Mouse (Mus musculus) midbrain, postnatal 0 days (tissue): ENCODE results near the gene Smtn. TPM values are rescaled to one million over a fixed set of nuclear protein-coding genes. Genes with fewer than 3 reads are reported as not detected.
A peak's percentile ranks its signal among the peaks of the same experiment; 100 is the strongest.

ENCODE experiments used
- ATAC-seq: fragments of 200-750 bp; cut with Nextera tagmentation; 2 replicates; pipeline ENCODE4 v1.8.0; 2017; ENCODE audit warnings: moderate number of reproducible peaks, mild to moderate bottlenecking, moderate TSS enrichment, moderate library complexity; ENCODE audit not compliant: low FRiP score
- DNase-seq: peaks from one replicate; pipeline ENCODE4 v3.0.0-alpha.2; 2015; ENCODE audit warnings: low spot score
- H3K27ac ChIP-seq: fragments of 300-500 bp; sonication (generic); 2 replicates; pipeline ENCODE4 v1.5.1; 2014; ENCODE audit warnings: low read depth, mild to moderate bottlenecking, low read length, mixed read lengths
- H3K27me3 ChIP-seq: fragments of 300-500 bp; sonication (generic); 2 replicates; pipeline ENCODE4 v1.6.1; 2014; ENCODE audit warnings: low read length, control low read depth, mixed read lengths; ENCODE audit not compliant: insufficient read depth
- H3K36me3 ChIP-seq: fragments of 300-500 bp; sonication (generic); 2 replicates; pipeline ENCODE4 v1.6.1; 2014; ENCODE audit warnings: low read length, control low read depth, mixed read lengths; ENCODE audit not compliant: insufficient read depth
- H3K4me1 ChIP-seq: fragments of 300-500 bp; sonication (generic); 2 replicates; pipeline ENCODE4 v1.6.1; 2014; ENCODE audit warnings: mild to moderate bottlenecking, control low read depth, antibody characterized with exemption, low read length, mixed read lengths; ENCODE audit not compliant: insufficient read depth
- H3K4me2 ChIP-seq: fragments of 300-500 bp; sonication (generic); 2 replicates; pipeline ENCODE4 v1.6.1; 2014; ENCODE audit warnings: low read depth, mild to moderate bottlenecking, low read length, mixed read lengths; ENCODE audit not compliant: poor library complexity, severe bottlenecking
- H3K4me3 ChIP-seq: fragments of 300-500 bp; sonication (generic); 2 replicates; pipeline ENCODE4 v1.5.1; 2014; ENCODE audit warnings: low read depth, mild to moderate bottlenecking, low read length, moderate library complexity
- H3K9ac ChIP-seq: fragments of 300-500 bp; sonication (generic); replicated peaks from 2 replicates; pipeline ENCODE4 v1.6.1; 2014; ENCODE audit warnings: mild to moderate bottlenecking, low read length, moderate library complexity, mixed read lengths; ENCODE audit not compliant: poor library complexity, severe bottlenecking
- H3K9me3 ChIP-seq: fragments of 300-500 bp; sonication (generic); 2 replicates; pipeline ENCODE4 v1.6.1; 2016; ENCODE audit warnings: low read length, control low read depth
- CTCF ChIP-seq: IDR thresholded peaks from 2 replicates; pipeline ENCODE4 v1.5.1; 2016; ENCODE audit warnings: antibody characterized with exemption, mild to moderate bottlenecking
- WGBS: fragments of 180-500 bp; shearing (Covaris S2); extraction: QIAGEN DNeasy Blood & Tissue Kit; methylation state at CpG from one replicate; pipeline ENCODE4 v1.1.7; 2014; 5-methylcytosine and 5-hydroxymethylcytosine counted together
- polyA plus RNA-seq: library from polyadenylated mRNA; unstranded; fragments of >200 nt; fragmentation: Nextera tagmentation; extraction: Ambion mirVana; gene quantifications from 2 replicates; pipeline ENCODE4 v1.2.1, GENCODE M21; 2015
- total RNA-seq: library from RNA; depleted of rRNA; stranded (reverse); fragments of >200 nt; gene quantifications from 2 replicates; pipeline ENCODE4 v1.2.3, GENCODE M21; 2014

Gene Smtn
- total and polyA plus RNA-seq, 2 experiments from 2014 or later, result 8.1 to 9.9 TPM

- H3K9ac ChIP-seq, result peak overlapping the region; percentile 48
- peaks cover 10% of the 10 kb centered on the region; the same call in 1 of the 2 replicates for H3K4me1 ChIP-seq
- DNase-seq (no peak), ATAC-seq (peak; percentile 33; the same call in 1 of the 2 replicates)
- WGBS, result 2% methylated on average over 50 of the region's 50 CpGs
- no peak overlapping the region for H3K27ac ChIP-seq
- no peaks in the 10 kb centered on the region for H3K9me3 ChIP-seq
- peak overlapping the region; percentile 42 for H3K4me3 ChIP-seq
- TF ChIP-seq CTCF, result no peak; the same call in 1 of the 2 replicates
- no peaks in the 10 kb centered on the region for H3K27me3 ChIP-seq
- no peaks in the 10 kb centered on the region for H3K36me3 ChIP-seq
- peak overlapping the region; percentile 80 for H3K4me2 ChIP-seq
Observed at GRCm38 (mm10) chr11:3516859-3517845, 23.3 kb downstream of the Smtn start.

DNA sequence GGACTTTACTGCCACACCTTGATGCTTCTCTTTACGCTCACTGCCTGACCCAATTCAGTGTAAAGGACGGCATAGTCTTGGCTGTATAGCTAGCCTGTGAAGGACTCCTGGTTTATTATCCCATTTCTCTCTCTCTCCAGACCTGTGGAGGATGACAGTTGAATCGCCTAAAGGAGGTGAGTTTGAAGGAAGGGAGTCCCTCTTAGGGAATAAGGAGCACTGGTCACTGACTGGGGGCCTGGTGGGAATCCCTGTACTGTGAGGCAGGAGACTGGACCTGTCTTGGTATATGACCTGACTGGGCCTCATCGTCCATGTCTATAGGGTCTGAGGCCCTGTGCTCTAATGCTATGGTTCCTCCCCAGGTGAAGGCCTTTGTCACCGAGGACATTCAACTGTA, 24.3 kb downstream of the Smtn start:
- H3K27ac ChIP-seq, result no peak overlapping the region
- H3K9me3 ChIP-seq, result no peaks in the 10 kb centered on the region
- DNase-seq (no peak), ATAC-seq (no peak)
- H3K4me3 ChIP-seq, result no peak overlapping the region
- TF ChIP-seq CTCF, result no peak
- H3K4me2 ChIP-seq, result peak overlapping the region; percentile 80
- WGBS, result 78% methylated on average over 5 of the region's 5 CpGs
- H3K36me3 ChIP-seq, result no peaks in the 10 kb centered on the region
- H3K27me3 ChIP-seq, result no peaks in the 10 kb centered on the region
- H3K4me1 ChIP-seq, result peaks cover 10% of the 10 kb centered on the region; the same call in 1 of the 2 replicates
- H3K9ac ChIP-seq, result peak overlapping the region; percentile 67; the same call in 1 of the 2 replicates

- peak overlapping the region; percentile 80 for H3K4me2 ChIP-seq
- no peaks in the 10 kb centered on the region for H3K27me3 ChIP-seq
- no peak overlapping the region for H3K27ac ChIP-seq
- ATAC-seq (no peak), DNase-seq (no peak)
- peak overlapping the region; percentile 54 for H3K4me3 ChIP-seq
- H3K4me1 ChIP-seq, result peaks cover 10% of the 10 kb centered on the region; the same call in 1 of the 2 replicates
- peak overlapping the region; percentile 67 for H3K9ac ChIP-seq
- no peak for TF ChIP-seq CTCF
- no peaks in the 10 kb centered on the region for H3K9me3 ChIP-seq
- 76% methylated on average over 4 of the region's 4 CpGs for WGBS
- H3K36me3 ChIP-seq, result no peaks in the 10 kb centered on the region
Observed at GRCm38 (mm10) chr11:3515637-3516036, 24.8 kb downstream of the Smtn start.

GRCm38 (mm10) chr11:3515216-3515615, 25.2 kb downstream of the Smtn start:
- 16% methylated on average over 4 of the region's 4 CpGs for WGBS
- H3K4me3 ChIP-seq, result peak overlapping the region; percentile 54
- DNase-seq (no peak), ATAC-seq (peak; percentile 5; the same call in 1 of the 2 replicates)
- no peaks in the 10 kb centered on the region for H3K36me3 ChIP-seq
- peaks cover 10% of the 10 kb centered on the region; the same call in 1 of the 2 replicates for H3K4me1 ChIP-seq
- H3K4me2 ChIP-seq, result peak overlapping the region; percentile 80
- no peaks in the 10 kb centered on the region for H3K9me3 ChIP-seq
- TF ChIP-seq CTCF, result peak; percentile 26; the same call in 1 of the 2 replicates
- H3K27me3 ChIP-seq, result no peaks in the 10 kb centered on the region
- H3K9ac ChIP-seq, result peak overlapping the region; percentile 67
- H3K27ac ChIP-seq, result peak overlapping the region; percentile 62; the same call in 1 of the 2 replicates

GRCm38 (mm10) chr11:3514529-3515054, 25.8 kb downstream of the Smtn start, which contains the start of gene Selenom:
Gene Selenom (plus strand): TSS chr11:3514684.
- H3K9ac ChIP-seq, result peak within 1 kb of the TSS; percentile 67
- WGBS, result under 1% methylated on average over 25 of the region's 26 CpGs
- H3K4me2 ChIP-seq, result peak within 1 kb of the TSS; percentile 80
- DNase-seq (peak; percentile 90), ATAC-seq (peak; percentile 67)
- peak within 1 kb of the TSS; percentile 62; the same call in 1 of the 2 replicates for H3K27ac ChIP-seq
- no peaks in the 10 kb centered on the region for H3K9me3 ChIP-seq
- peak; percentile 98 for TF ChIP-seq CTCF
- peaks cover 10% of the 10 kb centered on the region; the same call in 1 of the 2 replicates for H3K4me1 ChIP-seq
- peak within 1 kb of the TSS; percentile 54 for H3K4me3 ChIP-seq
- no peaks in the 10 kb centered on the region for H3K36me3 ChIP-seq
- no peaks in the 10 kb centered on the region for H3K27me3 ChIP-seq
